Mouse (Mus musculus) MEL (cell line): ENCODE data around the gene Mypn. TPM values are rescaled to one million over a fixed set of nuclear protein-coding genes. Genes with fewer than 3 reads are reported as not detected.

Experiments
- DNase-seq: peaks from one replicate; pipeline ENCODE4 v3.0.0; 2011; ENCODE audit warnings: low read depth, low spot score
- H3K27ac ChIP-seq: 2 replicates; pipeline ENCODE4 v1.5.1; 2012; ENCODE audit warnings: low read depth, mild to moderate bottlenecking, control low read depth, low read length, moderate library complexity; ENCODE audit not compliant: control insufficient read depth
- H3K27me3 ChIP-seq, 2 experiments: fragments of 150-350 bp in 1 of 2; sonication (generic) in 1 of 2; 2 replicates each; pipeline ENCODE4 v1.6.1; 2012; ENCODE audit warnings: low read length in 2 of 2, mild to moderate bottlenecking in 2 of 2, improper control_type of control experiment in 1 of 2, moderate library complexity in 1 of 2; ENCODE audit not compliant: insufficient read depth in 2 of 2, control insufficient read depth in 1 of 2
- H3K36me3 ChIP-seq, 2 experiments: 2 replicates each; pipeline ENCODE4 v1.6.1; 2012 to 2014; ENCODE audit warnings: low read length in 2 of 2, improper control_type of control experiment in 1 of 2, inconsistent platforms in 1 of 2, mild to moderate bottlenecking in 1 of 2; ENCODE audit not compliant: insufficient read depth in 2 of 2, control insufficient read depth in 1 of 2
- H3K4me1 ChIP-seq, 2 experiments: fragments of 150-350 bp in 1 of 2; sonication (generic) in 1 of 2; 2 replicates each; pipeline ENCODE4 v1.6.1; 2012; ENCODE audit warnings: low read length in 2 of 2, improper control_type of control experiment in 1 of 2, mild to moderate bottlenecking in 1 of 2; ENCODE audit not compliant: insufficient read depth in 2 of 2, control insufficient read depth in 1 of 2
- H3K4me3 ChIP-seq, 2 experiments: fragments of 150-350 bp in 1 of 2; sonication (generic) in 1 of 2; 2 replicates each; pipeline ENCODE4 v1.5.1; 2012; ENCODE audit warnings: low read depth in 2 of 2, low read length in 2 of 2, mild to moderate bottlenecking in 2 of 2, moderate library complexity in 2 of 2, control low read depth in 1 of 2, improper control_type of control experiment in 1 of 2; ENCODE audit not compliant: control insufficient read depth in 1 of 2, insufficient read depth in 1 of 2
- H3K79me2 ChIP-seq: 2 replicates; pipeline ENCODE4 v1.6.1; 2012; ENCODE audit warnings: mild to moderate bottlenecking, low read length, moderate library complexity; ENCODE audit not compliant: control insufficient read depth, poor library complexity, insufficient read depth
- H3K9ac ChIP-seq: 2 replicates; pipeline ENCODE4 v1.6.1; 2012; ENCODE audit warnings: low read depth, mild to moderate bottlenecking, control low read depth, low read length, moderate library complexity; ENCODE audit not compliant: control insufficient read depth, poor library complexity, severe bottlenecking
- H3K9me3 ChIP-seq: fragments of 150-350 bp; sonication (generic); replicated peaks from 2 replicates; pipeline ENCODE4 v1.6.1; 2012; ENCODE audit warnings: mild to moderate bottlenecking, low read length, improper control_type of control experiment, moderate library complexity; ENCODE audit not compliant: insufficient read depth
- BHLHE40 ChIP-seq: IDR thresholded peaks from 2 replicates; pipeline ENCODE4 v1.6.1; 2012; ENCODE audit warnings: low read depth, mild to moderate bottlenecking, inconsistent platforms, low read length, improper control_type of control experiment, borderline replicate concordance
- CHD1 ChIP-seq: IDR thresholded peaks from 2 replicates; pipeline ENCODE4 v1.6.1; 2012; ENCODE audit warnings: low read depth, mild to moderate bottlenecking, inconsistent platforms, low read length, improper control_type of control experiment
- E2F4 ChIP-seq: IDR thresholded peaks from 2 replicates; pipeline ENCODE4 v1.6.1; 2011; ENCODE audit warnings: low read depth, low read length, improper control_type of control experiment, borderline replicate concordance
- ELF1 ChIP-seq: IDR thresholded peaks from 2 replicates; pipeline ENCODE4 v1.6.1; 2014; ENCODE audit warnings: low read depth, mild to moderate bottlenecking, inconsistent platforms, low read length, improper control_type of control experiment, moderate library complexity
- GATA1 ChIP-seq: IDR thresholded peaks from 2 replicates; pipeline ENCODE4 v1.6.1; 2011; ENCODE audit warnings: low read depth, low read length, improper control_type of control experiment
- KAT2A ChIP-seq: conservative IDR thresholded peaks from 2 replicates; pipeline ENCODE4 v1.6.1; 2012; ENCODE audit warnings: low read depth, low read length, improper control_type of control experiment, inconsistent platforms
- MAFK ChIP-seq: IDR thresholded peaks from 2 replicates; pipeline ENCODE4 v1.6.1; 2011; ENCODE audit warnings: low read depth, mild to moderate bottlenecking, low read length, improper control_type of control experiment, borderline replicate concordance
- MEF2A ChIP-seq: IDR thresholded peaks from 2 replicates; pipeline ENCODE4 v1.6.1; 2014; ENCODE audit warnings: low read depth, mild to moderate bottlenecking, inconsistent platforms, low read length, improper control_type of control experiment; ENCODE audit not compliant: poor library complexity, insufficient replicate concordance, severe bottlenecking; ENCODE audit errors: extremely low read depth
- MXI1 ChIP-seq: IDR thresholded peaks from 2 replicates; pipeline ENCODE4 v1.6.1; 2011; ENCODE audit warnings: mild to moderate bottlenecking, low read depth, low read length, improper control_type of control experiment
- MYB ChIP-seq: IDR thresholded peaks from 2 replicates; pipeline ENCODE4 v1.6.1; 2011; ENCODE audit warnings: mild to moderate bottlenecking, low read depth, low read length, improper control_type of control experiment
- POLR2A ChIP-seq, 2 experiments: IDR thresholded peaks; 2 replicates each; pipeline ENCODE4 v1.6.1; 2011 to 2012; ENCODE audit warnings: low read length in 2 of 2, mild to moderate bottlenecking in 2 of 2, control low read depth in 1 of 2, improper control_type of control experiment in 1 of 2, low read depth in 1 of 2, moderate library complexity in 1 of 2; ENCODE audit not compliant: control insufficient read depth in 1 of 2, insufficient read depth in 1 of 2, poor library complexity in 1 of 2
- POLR2AphosphoS5 ChIP-seq: IDR thresholded peaks from 2 replicates; pipeline ENCODE4 v1.6.1; 2012; ENCODE audit warnings: low read depth, borderline replicate concordance, mild to moderate bottlenecking, inconsistent platforms, low read length, moderate library complexity, mixed read lengths
- RAD21 ChIP-seq: IDR thresholded peaks from 2 replicates; pipeline ENCODE4 v1.6.1; 2011; ENCODE audit warnings: mild to moderate bottlenecking, low read depth, low read length, improper control_type of control experiment
- SIN3A ChIP-seq: IDR thresholded peaks from 2 replicates; pipeline ENCODE4 v1.6.1; 2012; ENCODE audit warnings: low read length, improper control_type of control experiment, inconsistent platforms
- TBP ChIP-seq: IDR thresholded peaks from 2 replicates; pipeline ENCODE4 v1.8.0; 2011; ENCODE audit warnings: low read depth, low read length, improper control_type of control experiment
- TCF12 ChIP-seq: IDR thresholded peaks from 2 replicates; pipeline ENCODE4 v1.6.1; 2014; ENCODE audit warnings: low read depth, mild to moderate bottlenecking, inconsistent platforms, low read length, improper control_type of control experiment, moderate library complexity
- ZC3H11A ChIP-seq: IDR thresholded peaks from 2 replicates; pipeline ENCODE4 v1.6.1; 2012; ENCODE audit warnings: low read depth, mild to moderate bottlenecking, inconsistent platforms, low read length, improper control_type of control experiment
- ZKSCAN1 ChIP-seq: IDR thresholded peaks from 2 replicates; pipeline ENCODE4 v1.6.1; 2012; ENCODE audit warnings: low read depth, mild to moderate bottlenecking, inconsistent platforms, low read length, improper control_type of control experiment, moderate library complexity
- ZNF384 ChIP-seq: IDR thresholded peaks from 2 replicates; pipeline ENCODE4 v1.6.1; 2012; ENCODE audit warnings: low read depth, mild to moderate bottlenecking, inconsistent platforms, low read length, improper control_type of control experiment
- polyA plus RNA-seq, 2 experiments: library from polyadenylated mRNA; stranded (reverse) in 1 of 2; unstranded in 1 of 2; fragments of >175 nt in 1 of 2; fragments of >200 nt in 1 of 2; gene quantifications; 2 replicates each; pipeline versions ENCODE4 v1.2.1 to v1.2.4; 2012; ENCODE audit warnings: low replicate concordance in 2 of 2, low read depth in 1 of 2; ENCODE audit not compliant: insufficient read length in 2 of 2, insufficient read depth in 1 of 2, missing spikeins in 1 of 2
- total RNA-seq: library from RNA; depleted of rRNA; stranded (reverse); fragments of 300-350 nt; gene quantifications from 2 replicates; pipeline ENCODE4 v1.2.3, GENCODE M21; 2012

Mypn gene
- total and polyA plus RNA-seq, 3 experiments = not detected

- H3K27ac ChIP-seq = no peak overlapping the region
- no peaks in the 10 kb centered on the region for H3K4me1 ChIP-seq
- H3K79me2 ChIP-seq = no peaks in the 10 kb centered on the region
- DNase-seq = no peak
- H3K36me3 ChIP-seq = no peaks in the 10 kb centered on the region
- H3K9ac ChIP-seq = no peak overlapping the region
- H3K4me3 ChIP-seq = no peak overlapping the region
- TF ChIP-seq POLR2AphosphoS5 = no peak
- TF ChIP-seq ZKSCAN1 = no peak
- no peak for TF ChIP-seq MYB
- TF ChIP-seq MEF2A = no peak
- H3K9me3 ChIP-seq = no peaks in the 10 kb centered on the region
- no peaks in the 10 kb centered on the region; a peak in 1 of 4 replicates for H3K27me3 ChIP-seq
These were observed 107.0 kb downstream of the Mypn start for GRCm38 (mm10) chr10:63096757-63097156.

GRCm38 (mm10) chr10:63092616-63093550 is 110.9 kb downstream of the Mypn start:
- no peak overlapping the region for H3K9ac ChIP-seq
- no peak overlapping the region for H3K4me3 ChIP-seq
- no peak for TF ChIP-seq MYB
- no peak for TF ChIP-seq TCF12
- TF ChIP-seq POLR2A (IDR thresholded peaks at IDR 0.05; ENCODE audit: control insufficient read depth in 1 of 2, insufficient read depth in 1 of 2, low read depth in 1 of 2, low read length in 2 of 2, poor library complexity in 1 of 2) = no peak
- no peak for TF ChIP-seq MAFK
- TF ChIP-seq MEF2A = no peak
- no peak for TF ChIP-seq TBP
- no peak for TF ChIP-seq MXI1
- TF ChIP-seq E2F4 = no peak
- no peak for TF ChIP-seq ELF1
- TF ChIP-seq ZC3H11A = no peak
- TF ChIP-seq KAT2A = no peak
- no peak for TF ChIP-seq CHD1
- no peak for TF ChIP-seq RAD21
- TF ChIP-seq GATA1 = no peak
- TF ChIP-seq BHLHE40 = no peak
- TF ChIP-seq SIN3A = no peak
- TF ChIP-seq ZNF384 = no peak
- DNase-seq = no peak
- H3K4me1 ChIP-seq = no peaks in the 10 kb centered on the region
- H3K9me3 ChIP-seq = no peaks in the 10 kb centered on the region
- no peak overlapping the region for H3K27ac ChIP-seq
- H3K36me3 ChIP-seq = no peaks in the 10 kb centered on the region
- no peaks in the 10 kb centered on the region for H3K79me2 ChIP-seq
- no peaks in the 10 kb centered on the region; a peak in 1 of 4 replicates for H3K27me3 ChIP-seq
